Mouse (Mus musculus) frontal cortex, adult 2 months (tissue): ENCODE measurements around the gene Becn1. TPM values are rescaled to one million over a fixed set of nuclear protein-coding genes. Genes with fewer than 3 reads are reported as not detected.
"Not testable (repeated sequence)": the region's sequence is repeated elsewhere in the genome, so short reads cannot be mapped to it uniquely, and the experiment has no call there.

Experiments
- DNase-seq, 2 experiments: peaks; one replicate each; pipeline ENCODE4 v3.0.0; 2022; ENCODE audit warnings: low spot score in 1 of 2; ENCODE audit errors: extremely low spot score in 1 of 2
- polyA plus RNA-seq: library from polyadenylated mRNA; depleted of rRNA; stranded (reverse); fragments of >200 nt; gene quantifications from 2 replicates; pipeline ENCODE4 v1.2.3, GENCODE M21; 2012; rRNA removed

Gene Becn1
- polyA plus RNA-seq = 177 and 195 TPM in 2 replicates

GRCm38 (mm10) chr11:101302004-101302798 lies at the start of gene Becn1:
Gene Becn1 (minus strand): TSS chr11:101302286.
- DNase-seq = peak; percentile 91 to 99

GRCm38 (mm10) chr11:101351721-101352111 lies 49.6 kb upstream of the Becn1 start:
- no peak for DNase-seq

- no peak for DNase-seq
Measured at GRCm38 (mm10) chr11:101351100-101351720, 49.1 kb upstream of the Becn1 start.

DNA sequence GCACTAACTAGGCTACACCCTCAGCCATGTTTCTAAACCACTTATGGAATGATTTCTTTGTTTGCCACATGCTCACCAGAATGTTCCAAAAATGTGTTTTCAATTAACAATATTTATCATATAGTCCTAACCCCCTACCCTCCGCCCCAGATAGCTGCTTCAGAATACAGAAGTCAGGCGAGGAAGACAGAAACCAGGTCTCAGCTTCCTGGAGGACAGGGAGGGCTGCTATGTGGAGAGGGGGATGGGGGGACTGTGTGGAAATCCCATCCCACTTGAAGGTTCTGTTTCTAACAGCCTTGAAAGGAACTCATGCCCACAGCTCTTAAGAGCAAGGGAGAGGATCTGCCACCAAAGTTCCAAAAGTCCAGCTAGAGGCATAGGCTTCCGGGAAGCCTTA lies 47.1 kb upstream of the Becn1 start:
- DNase-seq = no peak

GRCm38 (mm10) chr11:101348774-101349173 lies 46.7 kb upstream of the Becn1 start:
- no peak for DNase-seq

GRCm38 (mm10) chr11:101347083-101347775 lies 45.1 kb upstream of the Becn1 start:
- DNase-seq = no peak

- DNase-seq = peak in 1 of 2 experiments; percentile 17
Measured at GRCm38 (mm10) chr11:101338123-101338760, 36.2 kb upstream of the Becn1 start.

GRCm38 (mm10) chr11:101335685-101336084 lies 33.6 kb upstream of the Becn1 start:
- no peak for DNase-seq

DNA sequence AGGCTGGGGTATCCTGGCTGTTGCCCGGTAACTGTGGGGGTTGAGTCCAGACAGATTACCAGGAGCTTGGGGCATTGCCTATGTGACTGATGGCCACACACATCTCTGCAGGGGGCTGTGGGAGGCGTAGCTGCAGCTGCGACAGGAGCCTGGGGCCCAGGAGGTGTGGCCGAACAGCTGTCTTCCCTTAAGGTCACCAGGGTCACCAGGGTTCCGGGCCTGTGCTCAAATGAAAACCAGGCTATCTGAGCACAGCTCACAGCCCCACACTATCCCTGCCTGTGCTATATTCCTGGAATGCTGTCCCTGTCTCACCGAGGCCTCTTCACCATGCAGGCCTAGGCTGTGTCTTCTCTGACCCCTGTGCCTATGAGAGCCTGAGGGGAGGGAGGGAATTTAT lies 32.4 kb upstream of the Becn1 start:
- no peak for DNase-seq

DNA sequence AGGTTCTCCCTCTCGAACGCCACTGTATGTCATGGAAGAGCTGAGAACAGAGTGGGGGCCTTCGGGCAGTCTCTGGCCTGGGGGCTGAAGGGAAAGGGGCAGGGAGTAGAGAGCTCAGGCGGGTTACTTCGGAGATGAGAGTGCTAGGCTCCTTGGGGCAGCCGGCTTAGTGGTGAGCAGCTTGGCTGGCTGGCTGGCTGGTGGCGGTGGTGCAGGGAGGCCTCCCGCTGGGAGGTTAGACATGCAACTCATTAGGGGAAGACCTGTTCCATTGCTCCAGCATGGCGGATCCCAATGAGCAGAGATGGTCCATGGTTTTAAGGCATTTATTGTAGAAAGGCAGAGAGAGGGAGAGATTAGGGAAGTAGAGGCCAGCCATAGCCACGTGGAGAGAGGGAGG lies 31.9 kb upstream of the Becn1 start:
- DNase-seq = no peak

GRCm38 (mm10) chr11:101332537-101332936 lies 30.5 kb upstream of the Becn1 start:
- DNase-seq = no peak

GRCm38 (mm10) chr11:101330961-101331360 lies 28.9 kb upstream of the Becn1 start:
- DNase-seq = not testable (repeated sequence)

DNA sequence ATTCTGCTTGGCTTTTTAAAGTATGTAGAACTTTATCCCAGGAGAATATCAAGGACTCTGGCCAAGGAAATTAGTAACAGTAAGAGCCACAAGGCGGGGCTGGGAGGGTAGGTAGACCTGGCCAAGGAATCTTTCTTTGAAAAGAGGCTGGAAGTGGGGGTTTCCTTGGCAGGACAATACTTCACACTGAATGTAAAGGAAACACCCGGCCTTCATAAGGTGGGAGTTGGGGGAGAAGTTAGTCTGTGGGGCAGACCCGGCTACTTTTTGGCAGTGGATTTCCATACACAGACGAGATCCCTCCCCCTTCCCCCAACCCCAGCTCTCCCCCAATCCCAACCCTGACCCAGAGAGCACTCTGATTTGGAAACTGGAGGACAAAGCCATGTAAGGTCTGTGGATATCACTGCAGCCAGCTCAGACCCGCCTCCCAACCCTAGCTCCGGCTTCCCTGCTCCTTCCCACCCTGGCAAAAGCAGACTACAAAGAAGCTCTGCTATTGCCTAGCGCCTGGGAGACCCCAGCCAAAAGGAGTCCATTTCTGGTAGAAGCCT lies 28.4 kb upstream of the Becn1 start, which contains the start of gene Aoc3:
TSS of gene Aoc3 (plus strand) at position 235 of the 554 bp plus-strand sequence.
- no peak for DNase-seq

- peak in 1 of 2 experiments; percentile 62 for DNase-seq
Measured at GRCm38 (mm10) chr11:101328941-101329635, 27.0 kb upstream of the Becn1 start.

DNA sequence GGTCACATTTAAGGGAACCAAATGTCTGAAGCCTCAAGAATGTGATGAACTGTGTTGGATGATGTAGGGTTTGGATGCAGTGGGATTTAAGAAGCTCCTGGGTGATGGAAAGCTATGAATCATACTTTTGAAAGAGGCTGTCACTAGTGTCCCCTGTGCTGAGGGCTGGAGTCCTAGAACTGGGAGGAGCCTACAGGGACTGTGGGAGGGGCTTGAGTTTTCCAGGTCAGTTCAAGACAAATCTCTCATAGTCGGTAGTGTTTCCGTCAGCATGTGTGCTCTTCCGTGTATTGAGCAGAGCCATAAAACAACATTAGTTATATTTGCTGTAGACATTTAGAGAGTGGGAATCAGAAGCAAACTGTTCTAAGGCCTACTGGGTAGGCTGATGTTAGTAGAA lies 25.2 kb upstream of the Becn1 start:
- no peak for DNase-seq

DNA sequence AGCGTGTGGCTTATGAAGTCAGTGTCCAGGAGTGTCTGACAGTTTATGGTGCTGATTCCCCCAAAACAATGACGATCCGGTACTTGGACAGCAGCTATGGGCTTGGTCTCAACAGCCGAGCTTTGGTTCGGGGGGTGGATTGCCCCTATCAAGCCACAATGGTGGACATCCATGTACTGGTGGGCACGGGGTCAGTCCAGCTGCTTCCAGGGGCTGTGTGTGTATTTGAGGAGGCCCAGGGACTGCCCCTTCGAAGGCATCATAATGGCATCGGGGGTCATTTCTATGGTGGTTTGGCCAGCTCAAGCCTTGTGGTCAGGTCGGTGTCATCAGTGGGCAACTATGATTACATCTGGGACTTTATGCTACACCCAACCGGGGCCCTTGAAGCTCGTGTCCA lies 24.1 kb upstream of the Becn1 start:
- no peak for DNase-seq

GRCm38 (mm10) chr11:101325201-101325600 lies 23.1 kb upstream of the Becn1 start:
- not testable (repeated sequence) for DNase-seq

DNA sequence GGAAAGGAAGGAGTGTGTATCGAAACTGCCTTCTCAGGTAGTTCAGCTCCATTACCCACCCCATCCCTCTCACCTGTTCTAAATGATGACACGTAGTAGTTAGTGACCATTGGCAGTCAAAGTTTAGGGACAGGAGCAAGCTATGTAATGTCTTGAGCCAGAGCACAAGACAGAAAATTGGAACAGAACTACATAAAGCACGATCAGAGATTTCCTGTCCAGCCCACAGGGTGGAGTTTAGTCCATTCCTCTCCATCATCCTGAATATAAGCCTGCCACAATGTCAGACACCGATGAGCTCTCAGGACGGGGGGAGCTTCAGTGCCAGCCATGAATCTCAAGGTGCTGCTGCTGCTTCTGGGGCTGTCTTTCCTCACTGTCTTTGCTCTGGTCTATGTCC lies 22.7 kb upstream of the Becn1 start, which contains the start of gene Aoc2:
TSS of gene Aoc2 (plus strand) at position 301 of the 400 bp plus-strand sequence.
- no peak for DNase-seq

DNA sequence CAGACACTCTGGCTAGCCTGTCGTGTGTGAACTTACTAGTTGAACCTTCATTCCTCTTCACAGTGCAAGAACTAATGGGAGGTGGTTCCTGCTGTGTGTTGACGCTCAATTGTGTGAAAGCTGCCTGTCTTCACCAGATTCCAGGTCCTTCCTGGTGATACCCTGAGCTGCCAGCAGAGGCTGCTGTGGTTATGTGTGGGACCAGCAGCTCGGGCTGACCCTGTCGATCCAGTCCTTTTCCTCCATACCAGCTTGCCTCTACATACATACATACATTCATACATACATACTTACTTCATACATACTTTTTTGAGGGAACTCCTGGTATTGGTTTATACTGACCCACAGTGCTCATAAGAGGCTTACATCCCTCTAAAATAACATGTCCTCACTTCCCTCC lies 21.5 kb upstream of the Becn1 start:
- DNase-seq = peak; percentile 33 to 79

- DNase-seq = no peak
Measured at GRCm38 (mm10) chr11:101316501-101316917, 14.4 kb upstream of the Becn1 start.
